ENCODE assay signal across 8 mouse cellular contexts in genomic region chr9:67693716-67694115, GRCm38 (mm10).
DNase-seq lines count a peak whose midpoint lies in the region; ATAC-seq and TF ChIP-seq lines count a peak whose summit lies in the region.

No protein-coding gene starts in this region.

- H3K9me3 ChIP-seq in lung, postnatal 0 days (ENCODE audit: low read length): no peaks in the 10 kb centered on the region

- no peak overlapping the region for H3K27ac ChIP-seq in gastrocnemius, adult 2 months
- H3K27ac ChIP-seq in lung, postnatal 0 days (ENCODE audit: low read length): no peak overlapping the region

- ATAC-seq in lung, postnatal 0 days: no peak
- no peak for ATAC-seq in megakaryocyte-erythroid progenitor cell, adult 5-6 weeks (replicated peaks; ENCODE audit: low FRiP score, low TSS enrichment, poor library complexity, severe bottlenecking)

- H3K27me3 ChIP-seq in lung, postnatal 0 days (replicated peaks; ENCODE audit: insufficient read depth, low read length): no peaks in the 10 kb centered on the region

- intact Hi-C loops in gastrocnemius, adult 2 months (cut with DNase I): no loop called here
- intact Hi-C loops in heart, postnatal 14 days (cut with DNase I): no loop called here

- TF ChIP-seq EP300 in lung, postnatal 0 days (IDR thresholded peaks at IDR 0.05): no peak

- no peak overlapping the region for H3K9ac ChIP-seq in lung, postnatal 0 days (replicated peaks; ENCODE audit: low read depth)

- H3K4me2 ChIP-seq in lung, postnatal 0 days (replicated peaks; ENCODE audit: low read depth, low read length): no peak overlapping the region

- no peak overlapping the region for H3K4me3 ChIP-seq in gastrocnemius, adult 2 months
- no peak overlapping the region for H3K4me3 ChIP-seq in lung, postnatal 0 days (ENCODE audit: low read depth, low read length)

- peak; percentile 51 for DNase-seq in gastrocnemius, adult 2 months
- DNase-seq in gastrocnemius, adult 8-10 months (ENCODE audit: low spot score in 2 of 2): no peak
- DNase-seq in lung, postnatal 10 days: peak; percentile 68
- no peak for DNase-seq in lung, postnatal 0 days (ENCODE audit: low spot score)
- peak; percentile 27 to 30 for DNase-seq in heart, postnatal 14 days
- DNase-seq in right cerebral cortex, adult 18-20 months: peak; percentile 52
- DNase-seq in urinary bladder, adult 2 months (ENCODE audit: low spot score): no peak

- H3K4me1 ChIP-seq in lung, postnatal 0 days (ENCODE audit: insufficient read depth, low read depth, low read length): no peaks in the 10 kb centered on the region

- 17% methylated on average over 7 of the region's 7 CpGs for WGBS in lung, postnatal 0 days

- no peaks in the 10 kb centered on the region for H3K36me3 ChIP-seq in lung, postnatal 0 days (ENCODE audit: insufficient read depth, low read length)

- no peak for TF ChIP-seq CTCF in gastrocnemius, adult 2 months (IDR thresholded peaks at IDR 0.05)
- no peak for TF ChIP-seq CTCF in lung, postnatal 0 days (IDR thresholded peaks at IDR 0.05)

Comparison
In these comparisons a context has a peak if more than half of its experiments do, and no peak if none do; other contexts are left out.
1. DNase-seq: peak in gastrocnemius, adult 2 months (single experiment), lung, postnatal 10 days (single experiment), heart, postnatal 14 days (2 of 2) and right cerebral cortex, adult 18-20 months (single experiment); none in gastrocnemius, adult 8-10 months (0 of 2), lung, postnatal 0 days (single experiment) and urinary bladder, adult 2 months (single experiment).